Mouse (Mus musculus): ENCODE data around the gene Tff2. TPM values are rescaled to one million over a fixed set of nuclear protein-coding genes. Genes with fewer than 3 reads are reported as not detected.

Tff2 gene
- total and polyA plus RNA-seq, 3 experiments = not detected

DNA sequence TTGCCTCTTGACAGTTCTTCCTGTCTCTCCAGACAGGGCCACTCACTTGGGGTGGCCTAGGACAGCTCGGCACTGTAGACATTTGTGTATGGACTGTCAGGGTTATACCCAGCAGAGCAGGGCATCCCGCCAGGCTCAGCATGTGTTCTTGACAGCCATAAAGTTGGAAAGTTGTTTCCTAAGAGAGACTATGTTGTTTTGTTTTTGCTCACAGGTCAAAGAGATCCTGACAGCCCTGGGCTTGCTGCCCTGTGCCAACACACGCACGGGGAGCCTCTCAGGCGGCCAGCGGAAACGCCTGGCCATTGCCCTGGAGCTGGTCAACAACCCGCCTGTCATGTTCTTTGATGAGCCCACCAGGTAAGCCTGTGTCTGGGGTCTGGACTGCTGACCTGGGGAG lies 40.3 kb downstream of the Tff2 start:
- Histone ChIP-seq H3K4me3 (ENCODE audit: control insufficient read depth in 1 of 2, insufficient read depth in 1 of 2, low read depth in 2 of 2, low read length in 2 of 2) (no peak overlapping the region), H3K79me2 (ENCODE audit: control insufficient read depth, insufficient read depth, low read length, poor library complexity) (no peaks in the 10 kb centered on the region), H3K27ac (ENCODE audit: control insufficient read depth, low read depth, low read length) (no peak overlapping the region), H3K36me3 (ENCODE audit: control insufficient read depth in 1 of 2, insufficient read depth in 2 of 2, low read length in 2 of 2) (no peaks in the 10 kb centered on the region), H3K9ac (ENCODE audit: control insufficient read depth, low read depth, low read length, poor library complexity, severe bottlenecking) (no peak overlapping the region), H3K9me3 (replicated peaks; ENCODE audit: insufficient read depth, low read length) (no peaks in the 10 kb centered on the region), H3K4me1 (ENCODE audit: control insufficient read depth in 1 of 2, insufficient read depth in 2 of 2, low read length in 2 of 2) (no peaks in the 10 kb centered on the region), H3K27me3 (ENCODE audit: control insufficient read depth in 1 of 2, insufficient read depth in 2 of 2, low read length in 2 of 2) (no peaks in the 10 kb centered on the region)
- no peak for DNase-seq (ENCODE audit: low read depth, low spot score)
- TF ChIP-seq MYB (IDR thresholded peaks at IDR 0.05; ENCODE audit: low read depth, low read length) = no peak
- no peak for TF ChIP-seq EP300 (IDR thresholded peaks at IDR 0.05; ENCODE audit: low read depth in 1 of 2, low read length in 2 of 2)
- no peak for TF ChIP-seq JUND (IDR thresholded peaks at IDR 0.05; ENCODE audit: low read depth, low read length)
- no peak for TF ChIP-seq ZMIZ1 (IDR thresholded peaks at IDR 0.05; ENCODE audit: low read depth, low read length)

DNA sequence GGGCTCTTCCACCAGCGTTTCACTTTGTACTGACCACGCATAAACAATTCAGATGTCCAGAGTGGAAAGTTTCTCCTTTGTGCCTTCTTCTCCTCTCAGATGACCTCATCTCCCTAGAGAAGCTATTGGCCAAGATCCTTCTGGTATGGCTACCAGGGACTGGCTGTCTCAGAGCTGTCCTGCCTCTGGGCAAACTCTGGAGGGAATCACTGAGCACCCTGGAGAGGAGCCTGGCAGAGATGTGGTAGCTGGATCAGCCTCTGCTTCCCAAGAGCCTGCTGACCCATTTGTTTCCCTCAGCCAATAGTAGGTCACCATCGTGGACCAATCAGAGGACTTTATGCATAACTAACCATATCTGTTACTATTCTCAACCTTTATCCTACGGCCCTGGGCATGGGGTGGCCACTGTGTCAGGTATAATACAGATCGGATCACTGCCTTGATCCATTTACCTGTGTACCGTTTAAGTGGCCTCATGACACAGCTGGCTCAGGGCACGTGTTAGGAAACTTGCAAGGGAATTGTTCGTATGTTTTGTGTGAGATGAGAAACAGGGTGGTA lies 41.0 kb downstream of the Tff2 start:
- no peak overlapping the region for H3K9ac ChIP-seq (ENCODE audit: control insufficient read depth, low read depth, low read length, poor library complexity, severe bottlenecking)
- no peak for DNase-seq (ENCODE audit: low read depth, low spot score)
- no peak overlapping the region for H3K4me3 ChIP-seq (ENCODE audit: control insufficient read depth in 1 of 2, insufficient read depth in 1 of 2, low read depth in 2 of 2, low read length in 2 of 2)
- no peak for TF ChIP-seq TCF12 (IDR thresholded peaks at IDR 0.05; ENCODE audit: low read depth, low read length)
- no peak for TF ChIP-seq SMC3 (IDR thresholded peaks at IDR 0.05; ENCODE audit: low read depth, low read length)
- TF ChIP-seq ZC3H11A (IDR thresholded peaks at IDR 0.05; ENCODE audit: low read depth, low read length) = no peak
- H3K27me3 ChIP-seq (ENCODE audit: control insufficient read depth in 1 of 2, insufficient read depth in 2 of 2, low read length in 2 of 2) = no peaks in the 10 kb centered on the region
- no peaks in the 10 kb centered on the region for H3K4me1 ChIP-seq (ENCODE audit: control insufficient read depth in 1 of 2, insufficient read depth in 2 of 2, low read length in 2 of 2)
- H3K9me3 ChIP-seq (replicated peaks; ENCODE audit: insufficient read depth, low read length) = no peaks in the 10 kb centered on the region
- H3K27ac ChIP-seq (ENCODE audit: control insufficient read depth, low read depth, low read length) = no peak overlapping the region
- H3K79me2 ChIP-seq (ENCODE audit: control insufficient read depth, insufficient read depth, low read length, poor library complexity) = no peaks in the 10 kb centered on the region
- no peaks in the 10 kb centered on the region for H3K36me3 ChIP-seq (ENCODE audit: control insufficient read depth in 1 of 2, insufficient read depth in 2 of 2, low read length in 2 of 2)

DNA sequence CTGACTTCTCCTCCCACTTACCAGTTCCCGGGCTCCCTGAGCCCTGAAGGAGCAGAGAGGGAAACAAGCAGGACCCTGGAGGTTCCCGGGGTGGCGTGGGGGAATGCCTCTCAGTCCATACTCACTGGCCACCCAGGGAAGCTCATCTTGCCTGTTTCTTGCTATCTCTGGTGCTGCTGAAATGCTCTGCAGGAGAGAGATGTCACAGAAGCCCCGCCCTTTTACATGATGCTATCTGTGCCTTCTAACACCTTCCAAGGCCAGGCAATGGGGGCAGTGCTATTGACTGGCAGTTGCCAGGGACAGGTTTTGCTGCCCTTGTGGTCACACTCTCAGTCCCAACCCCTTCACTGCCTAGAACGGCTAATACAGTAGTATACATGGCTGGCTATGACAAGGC lies 45.3 kb downstream of the Tff2 start:
- H3K36me3 ChIP-seq (ENCODE audit: control insufficient read depth in 1 of 2, insufficient read depth in 2 of 2, low read length in 2 of 2) = no peaks in the 10 kb centered on the region
- no peaks in the 10 kb centered on the region for H3K9me3 ChIP-seq (replicated peaks; ENCODE audit: insufficient read depth, low read length)
- no peak overlapping the region for H3K27ac ChIP-seq (ENCODE audit: control insufficient read depth, low read depth, low read length)
- H3K4me3 ChIP-seq (ENCODE audit: control insufficient read depth in 1 of 2, insufficient read depth in 1 of 2, low read depth in 2 of 2, low read length in 2 of 2) = no peak overlapping the region
- H3K9ac ChIP-seq (ENCODE audit: control insufficient read depth, low read depth, low read length, poor library complexity, severe bottlenecking) = no peak overlapping the region
- no peaks in the 10 kb centered on the region for H3K27me3 ChIP-seq (ENCODE audit: control insufficient read depth in 1 of 2, insufficient read depth in 2 of 2, low read length in 2 of 2)
- DNase-seq (ENCODE audit: low read depth, low spot score) = no peak
- H3K4me1 ChIP-seq (ENCODE audit: control insufficient read depth in 1 of 2, insufficient read depth in 2 of 2, low read length in 2 of 2) = no peaks in the 10 kb centered on the region
- H3K79me2 ChIP-seq (ENCODE audit: control insufficient read depth, insufficient read depth, low read length, poor library complexity) = no peaks in the 10 kb centered on the region
- TF ChIP-seq CHD2 (IDR thresholded peaks at IDR 0.05; ENCODE audit: low read length) = no peak
- TF ChIP-seq SIN3A (IDR thresholded peaks at IDR 0.05; ENCODE audit: low read length) = no peak
- TF ChIP-seq RAD21 (IDR thresholded peaks at IDR 0.05; ENCODE audit: low read depth, low read length) = no peak
- TF ChIP-seq GABPA (IDR thresholded peaks at IDR 0.05; ENCODE audit: low read depth, low read length) = no peak
- TF ChIP-seq GATA1 (IDR thresholded peaks at IDR 0.05; ENCODE audit: low read depth, low read length) = no peak
- TF ChIP-seq ZNF384 (IDR thresholded peaks at IDR 0.05; ENCODE audit: low read depth, low read length) = no peak
- TF ChIP-seq MAFK (IDR thresholded peaks at IDR 0.05; ENCODE audit: borderline replicate concordance, low read depth, low read length) = no peak
- no peak for TF ChIP-seq EP300 (IDR thresholded peaks at IDR 0.05; ENCODE audit: low read depth in 1 of 2, low read length in 2 of 2)
- TF ChIP-seq ETS1 (IDR thresholded peaks at IDR 0.05; ENCODE audit: low read depth, low read length) = no peak
- no peak for TF ChIP-seq MAZ (IDR thresholded peaks at IDR 0.05; ENCODE audit: low read depth, low read length)
- TF ChIP-seq ZC3H11A (IDR thresholded peaks at IDR 0.05; ENCODE audit: low read depth, low read length) = no peak
- TF ChIP-seq USF2 (IDR thresholded peaks at IDR 0.05; ENCODE audit: borderline replicate concordance in 1 of 2, insufficient read depth in 1 of 2, low read depth in 1 of 2, low read length in 2 of 2) = no peak
- no peak for TF ChIP-seq ZKSCAN1 (IDR thresholded peaks at IDR 0.05; ENCODE audit: low read depth, low read length)
- TF ChIP-seq SMC3 (IDR thresholded peaks at IDR 0.05; ENCODE audit: low read depth, low read length) = no peak
- no peak for TF ChIP-seq TBP (IDR thresholded peaks at IDR 0.05; ENCODE audit: low read depth, low read length)
- TF ChIP-seq CHD1 (IDR thresholded peaks at IDR 0.05; ENCODE audit: low read depth, low read length) = no peak
- TF ChIP-seq NRF1 (IDR thresholded peaks at IDR 0.05; ENCODE audit: insufficient read depth, low read depth, low read length, poor library complexity, severe bottlenecking) = no peak
- TF ChIP-seq JUND (IDR thresholded peaks at IDR 0.05; ENCODE audit: low read depth, low read length) = no peak
